Mouse (Mus musculus) heart, embryonic 14.5 days (tissue): Measurements from ENCODE around the gene Ccin. TPM values are rescaled to one million over a fixed set of nuclear protein-coding genes. Genes with fewer than 3 reads are reported as not detected.

Experiments used
- ATAC-seq: fragments of 200-750 bp; cut with Nextera tagmentation; 2 replicates; pipeline ENCODE4 v1.8.0; 2017; ENCODE audit warnings: low read depth, moderate TSS enrichment; ENCODE audit not compliant: insufficient number of reproducible peaks, insufficient read depth, low FRiP score
- H3K27ac ChIP-seq, 2 experiments: fragments of 200-500 bp in 1 of 2; fragments of 300-500 bp in 1 of 2; sonication (generic) in 1 of 2; replicated peaks in 1 of 2; 2 replicates each; pipeline ENCODE4 v1.5.1; 2012 to 2014; ENCODE audit warnings: low read depth in 2 of 2, low read length in 2 of 2, control low read depth in 1 of 2, mild to moderate bottlenecking in 1 of 2, mixed read lengths in 1 of 2; ENCODE audit not compliant: control insufficient read depth in 1 of 2, insufficient read depth in 1 of 2
- H3K27me3 ChIP-seq: fragments of 300-500 bp; sonication (generic); 2 replicates; pipeline ENCODE4 v1.6.1; 2014; ENCODE audit warnings: mild to moderate bottlenecking, low read length, control low read depth; ENCODE audit not compliant: control insufficient read depth, insufficient read depth
- H3K36me3 ChIP-seq: fragments of 300-500 bp; sonication (generic); 2 replicates; pipeline ENCODE4 v1.6.1; 2014; ENCODE audit warnings: mild to moderate bottlenecking, control low read depth, low read length, mixed read lengths; ENCODE audit not compliant: control insufficient read depth, insufficient read depth
- H3K4me1 ChIP-seq, 2 experiments: fragments of 200-500 bp in 1 of 2; fragments of 300-500 bp in 1 of 2; sonication (generic) in 1 of 2; 2 replicates each; pipeline ENCODE4 v1.6.1; 2012 to 2014; ENCODE audit warnings: low read length in 2 of 2, control low read depth in 1 of 2, mixed read lengths in 1 of 2; ENCODE audit not compliant: control insufficient read depth in 2 of 2, insufficient read depth in 2 of 2
- H3K4me2 ChIP-seq: fragments of 300-500 bp; sonication (generic); 2 replicates; pipeline ENCODE4 v1.6.1; 2014; ENCODE audit warnings: mild to moderate bottlenecking, low read length
- H3K4me3 ChIP-seq, 2 experiments: fragments of 200-500 bp in 1 of 2; fragments of 300-500 bp in 1 of 2; sonication (generic) in 1 of 2; 2 replicates each; pipeline ENCODE4 v1.5.1; 2012 to 2014; ENCODE audit warnings: low read length in 2 of 2, mild to moderate bottlenecking in 2 of 2, control low read depth in 1 of 2, low read depth in 1 of 2, moderate library complexity in 1 of 2; ENCODE audit not compliant: control insufficient read depth in 1 of 2, insufficient read depth in 1 of 2
- H3K9ac ChIP-seq: fragments of 300-500 bp; sonication (generic); 2 replicates; pipeline ENCODE4 v1.6.1; 2014; ENCODE audit warnings: mild to moderate bottlenecking, low read length
- H3K9me3 ChIP-seq: fragments of 300-500 bp; sonication (generic); 2 replicates; pipeline ENCODE4 v1.6.1; 2016; ENCODE audit warnings: low read length, control low read depth; ENCODE audit not compliant: control insufficient read depth
- WGBS: fragments of 180-500 bp; shearing (Covaris S2); extraction: QIAGEN DNeasy Blood & Tissue Kit; methylation state at CpG from one replicate; pipeline ENCODE4 v1.1.7; 2014; 5-methylcytosine and 5-hydroxymethylcytosine counted together
- polyA plus RNA-seq: library from polyadenylated mRNA; unstranded; fragments of >200 nt; fragmentation: Nextera tagmentation; extraction: Ambion mirVana; gene quantifications from 2 replicates; pipeline ENCODE4 v1.2.1, GENCODE M21; 2014

Ccin gene
- polyA plus RNA-seq, 1 experiment from 2014 or later = not detected

- H3K4me1 ChIP-seq = peaks cover 11 to 15% of the 10 kb centered on the region in 2 experiments
- 38% methylated on average over 17 of the region's 17 CpGs for WGBS
- H3K4me3 ChIP-seq = no peak overlapping the region
- no peak overlapping the region for H3K9ac ChIP-seq
- H3K9me3 ChIP-seq = no peaks in the 10 kb centered on the region
- no peak overlapping the region for H3K4me2 ChIP-seq
- H3K36me3 ChIP-seq = peaks cover 12% of the 10 kb centered on the region; the same call in 1 of the 2 replicates
- no peak for ATAC-seq
- H3K27me3 ChIP-seq = no peaks in the 10 kb centered on the region
- H3K27ac ChIP-seq = peak overlapping the region; percentile 53 to 58
Measured at GRCm38 (mm10) chr4:43978521-43979443, 4.5 kb upstream of the Ccin start.

- no peak for ATAC-seq
- H3K36me3 ChIP-seq = peaks cover 5% of the 10 kb centered on the region; the same call in 1 of the 2 replicates
- H3K9me3 ChIP-seq = no peaks in the 10 kb centered on the region
- no peak overlapping the region for H3K4me3 ChIP-seq
- H3K27ac ChIP-seq = no peak overlapping the region
- no peak overlapping the region for H3K4me2 ChIP-seq
- H3K27me3 ChIP-seq = no peaks in the 10 kb centered on the region
- WGBS = 71% methylated on average over 3 of the region's 3 CpGs
- peaks cover 11 to 14% of the 10 kb centered on the region in 2 experiments for H3K4me1 ChIP-seq
- H3K9ac ChIP-seq = no peak overlapping the region
Measured at GRCm38 (mm10) chr4:43979746-43980145, 3.5 kb upstream of the Ccin start.

GRCm38 (mm10) chr4:43980236-43980635 lies 3.0 kb upstream of the Ccin start:
- H3K9me3 ChIP-seq = no peaks in the 10 kb centered on the region
- H3K36me3 ChIP-seq = peaks cover 5% of the 10 kb centered on the region; the same call in 1 of the 2 replicates
- no peaks in the 10 kb centered on the region for H3K27me3 ChIP-seq
- 86% methylated on average over 4 of the region's 4 CpGs for WGBS
- no peak for ATAC-seq
- no peak overlapping the region for H3K9ac ChIP-seq
- no peak overlapping the region for H3K4me3 ChIP-seq
- no peak overlapping the region for H3K27ac ChIP-seq
- H3K4me2 ChIP-seq = no peak overlapping the region
- peaks cover 11 to 14% of the 10 kb centered on the region in 2 experiments for H3K4me1 ChIP-seq

GRCm38 (mm10) chr4:43980846-43981245 lies 2.4 kb upstream of the Ccin start:
- Histone ChIP-seq H3K36me3 (peaks cover 5% of the 10 kb centered on the region; the same call in 1 of the 2 replicates), H3K4me1 (peaks cover 11 to 14% of the 10 kb centered on the region in 2 experiments), H3K4me3 (no peak overlapping the region), H3K27ac (no peak overlapping the region), H3K9me3 (no peaks in the 10 kb centered on the region), H3K9ac (no peak overlapping the region), H3K4me2 (no peak overlapping the region), H3K27me3 (no peaks in the 10 kb centered on the region)
- WGBS = 95% methylated on average over 6 of the region's 6 CpGs
- ATAC-seq = no peak

- H3K4me2 ChIP-seq = no peak overlapping the region
- no peak overlapping the region for H3K27ac ChIP-seq
- H3K9me3 ChIP-seq = no peaks in the 10 kb centered on the region
- H3K4me3 ChIP-seq = no peak overlapping the region
- ATAC-seq = no peak
- H3K4me1 ChIP-seq = peaks cover 11 to 14% of the 10 kb centered on the region in 2 experiments
- H3K9ac ChIP-seq = no peak overlapping the region
- 71% methylated on average over 7 of the region's 7 CpGs for WGBS
- peaks cover 5% of the 10 kb centered on the region; the same call in 1 of the 2 replicates for H3K36me3 ChIP-seq
- H3K27me3 ChIP-seq = no peaks in the 10 kb centered on the region
Measured at GRCm38 (mm10) chr4:43981251-43981650, 2.0 kb upstream of the Ccin start.

- H3K4me2 ChIP-seq = peak overlapping the region; percentile 79
- H3K27ac ChIP-seq = peak overlapping the region; percentile 9 to 28; a peak in 1 of 4 replicates
- H3K4me1 ChIP-seq = peaks cover 11 to 14% of the 10 kb centered on the region in 2 experiments
- H3K4me3 ChIP-seq = peak overlapping the region; percentile 40 to 42
- WGBS = 1% methylated on average over 24 of the region's 24 CpGs
- peak overlapping the region; percentile 76 for H3K9ac ChIP-seq
- no peaks in the 10 kb centered on the region for H3K9me3 ChIP-seq
- peaks cover 4% of the 10 kb centered on the region; the same call in 1 of the 2 replicates for H3K36me3 ChIP-seq
- no peaks in the 10 kb centered on the region for H3K27me3 ChIP-seq
- ATAC-seq = peak; percentile 87
Measured at GRCm38 (mm10) chr4:43982053-43982732, 1.1 kb upstream of the Ccin start.

- ATAC-seq = no peak
- Histone ChIP-seq H3K4me2 (no peak overlapping the region), H3K9ac (no peak overlapping the region), H3K36me3 (no peaks in the 10 kb centered on the region), H3K9me3 (no peaks in the 10 kb centered on the region), H3K4me3 (no peak overlapping the region), H3K27me3 (no peaks in the 10 kb centered on the region), H3K27ac (no peak overlapping the region), H3K4me1 (peaks cover 6 to 7% of the 10 kb centered on the region in 2 experiments)
- WGBS = 90% methylated on average over 22 of the region's 22 CpGs
Measured at GRCm38 (mm10) chr4:43983756-43984155, 473 bp downstream of the Ccin start.
